Comparison of ENCODE assay signal across 28 mouse cellular contexts in the genomic region with DNA sequence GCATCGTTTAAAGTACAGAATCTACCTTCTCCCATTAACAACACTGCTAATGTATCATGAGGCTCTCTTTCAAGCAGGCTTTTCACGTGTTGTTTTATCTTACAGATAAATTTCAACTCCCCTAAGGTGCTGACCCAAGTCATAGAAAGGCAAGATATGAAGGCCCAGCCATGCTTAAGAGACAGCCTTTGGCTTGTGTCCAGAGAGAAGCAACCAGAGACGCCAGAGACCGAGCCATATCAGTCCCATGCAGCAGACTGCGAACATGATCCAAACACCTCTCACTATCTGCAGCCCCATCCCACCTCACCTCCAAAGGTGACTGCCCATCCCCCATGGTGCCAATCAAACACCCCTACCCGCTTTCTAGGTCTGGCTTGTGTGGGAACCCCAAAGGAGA.
DNase-seq lines count a peak whose midpoint lies in the region; ATAC-seq and TF ChIP-seq lines count a peak whose summit lies in the region.
"Had no signal": no experiment of that assay in that cellular context is flagged by ENCODE, and none has a peak within 500 bp of the region (broad histone marks: within the 10 kb centered on the region; RNA-seq: fewer than 3 reads in every experiment).

No protein-coding gene starts in this region.

- no peak for TF ChIP-seq EP300 in heart, adult 2 months (IDR thresholded peaks at IDR 0.05; ENCODE audit: insufficient read depth, low read depth, low read length)
- peak; percentile 69 for TF ChIP-seq EP300 in liver, postnatal 0 days (IDR thresholded peaks at IDR 0.05; ENCODE audit: low read depth)

- H3K27ac ChIP-seq in heart, embryonic 15.5 days: peak overlapping the region; percentile 31; the same call in 1 of the 2 replicates
- no peak overlapping the region for H3K27ac ChIP-seq in heart, adult 2 months
- H3K27ac ChIP-seq in liver, postnatal 0 days (ENCODE audit: low read depth): no peak overlapping the region
- H3K27ac ChIP-seq in forebrain, embryonic 10.5 days: no peak overlapping the region
- H3K27ac ChIP-seq: embryonic facial prominence, embryonic 15.5 days; forebrain, embryonic 15.5 days; hindbrain, embryonic 12.5 days; left cerebral cortex, adult 2 months; limb, embryonic 13.5 days; macrophage; midbrain, embryonic 10.5 days; midbrain, embryonic 15.5 days had no signal

- no peaks in the 10 kb centered on the region for H3K9me3 ChIP-seq in heart, embryonic 15.5 days (replicated peaks)
- H3K9me3 ChIP-seq in liver, postnatal 0 days (ENCODE audit: low read length): no peaks in the 10 kb centered on the region
- H3K9me3 ChIP-seq in forebrain, embryonic 10.5 days: no peaks in the 10 kb centered on the region
- H3K9me3 ChIP-seq: embryonic facial prominence, embryonic 15.5 days; forebrain, embryonic 15.5 days; hindbrain, embryonic 12.5 days; limb, embryonic 13.5 days; midbrain, embryonic 10.5 days; midbrain, embryonic 15.5 days had no signal

- WGBS in heart, embryonic 15.5 days: 45% methylated on average over 6 of the region's 6 CpGs
- 47% methylated on average over 6 of the region's 6 CpGs for WGBS in heart, adult 2 months
- WGBS in liver, postnatal 0 days (ENCODE audit: insufficient replicate concordance): 52% methylated on average over 6 of the region's 6 CpGs
- WGBS in forebrain, embryonic 10.5 days: 93% methylated on average over 6 of the region's 6 CpGs

- H3K4me1 ChIP-seq in heart, embryonic 15.5 days (replicated peaks): peaks cover 42% of the 10 kb centered on the region
- H3K4me1 ChIP-seq in heart, adult 2 months (ENCODE audit: control insufficient read depth, insufficient read depth, low read length): peaks cover 8% of the 10 kb centered on the region
- H3K4me1 ChIP-seq in liver, postnatal 0 days (ENCODE audit: insufficient read depth): peaks cover 5% of the 10 kb centered on the region; the same call in 1 of the 2 replicates
- H3K4me1 ChIP-seq in forebrain, embryonic 10.5 days: peaks cover 14% of the 10 kb centered on the region

- ATAC-seq in heart, embryonic 15.5 days (replicated peaks; ENCODE audit: insufficient number of reproducible peaks, insufficient read depth, low FRiP score, low read depth): no peak; the same call in 1 of the 2 replicates
- peak; percentile 74 for ATAC-seq in liver, postnatal 0 days
- ATAC-seq: activated CD4-positive, CD25-positive, alpha-beta regulatory T cell, adult 4 months; forebrain, embryonic 15.5 days; intestine, postnatal 0 days; midbrain, embryonic 15.5 days had no signal

- peaks cover 2% of the 10 kb centered on the region; the same call in 1 of the 2 replicates for H3K36me3 ChIP-seq in heart, embryonic 15.5 days
- no peaks in the 10 kb centered on the region; the same call in 1 of the 2 replicates for H3K36me3 ChIP-seq in heart, adult 2 months (ENCODE audit: control insufficient read depth, insufficient read depth, low read length)
- H3K36me3 ChIP-seq in liver, postnatal 0 days (replicated peaks; ENCODE audit: insufficient read depth, low read length): 0 out of 2 replicates have a peak, but pooled peaks cover 2% of the 10 kb centered on the region
- H3K36me3 ChIP-seq in forebrain, embryonic 10.5 days (replicated peaks): no peaks in the 10 kb centered on the region
- H3K36me3 ChIP-seq: hindbrain, embryonic 12.5 days; midbrain, embryonic 15.5 days had no signal

- H3K4me3 ChIP-seq in heart, embryonic 15.5 days: no peak overlapping the region
- no peak overlapping the region for H3K4me3 ChIP-seq in heart, adult 2 months
- no peak overlapping the region for H3K4me3 ChIP-seq in liver, postnatal 0 days (ENCODE audit: low read depth, low read length)
- H3K4me3 ChIP-seq in forebrain, embryonic 10.5 days: no peak overlapping the region
- H3K4me3 ChIP-seq: embryonic facial prominence, embryonic 15.5 days; forebrain, embryonic 15.5 days; hindbrain, embryonic 12.5 days; left cerebral cortex, adult 2 months; limb, embryonic 13.5 days; midbrain, embryonic 10.5 days; midbrain, embryonic 15.5 days had no signal

- intact Hi-C loops in heart, adult 2 months (cut with DNase I): no loop called here

- no peak for TF ChIP-seq CTCF in heart, adult 2 months (IDR thresholded peaks at IDR 0.05)
- no peak for TF ChIP-seq CTCF in liver, postnatal 0 days (IDR thresholded peaks at IDR 0.05; ENCODE audit: low read depth)

- no peak overlapping the region for H3K4me2 ChIP-seq in heart, embryonic 15.5 days
- no peak overlapping the region for H3K4me2 ChIP-seq in liver, postnatal 0 days (ENCODE audit: low read depth, low read length)
- H3K4me2 ChIP-seq: embryonic facial prominence, embryonic 15.5 days; forebrain, embryonic 15.5 days; hindbrain, embryonic 12.5 days; limb, embryonic 13.5 days; midbrain, embryonic 15.5 days had no signal

- TF ChIP-seq POLR2A in heart, adult 2 months (IDR thresholded peaks at IDR 0.05; ENCODE audit: insufficient read depth, low read depth, low read length): no peak

- H3K79me2 ChIP-seq in heart, adult 2 months (replicated peaks; ENCODE audit: control insufficient read depth, insufficient read depth, low read length): no peaks in the 10 kb centered on the region

- DNase-seq in heart, adult 2 months: no peak
- peak; percentile 32 for DNase-seq in spleen, adult 12 weeks (ENCODE audit: low spot score)
- no peak for DNase-seq in spleen, adult 18-20 months
- DNase-seq in liver, postnatal 0 days: no peak
- peak; percentile 61 to 76 for DNase-seq in spleen, postnatal 4 days (ENCODE audit: low spot score in 2 of 2)
- DNase-seq in T-cell, adult 2 months (ENCODE audit: low spot score): no peak
- no peak for DNase-seq in forebrain, embryonic 10.5 days (ENCODE audit: extremely low spot score, low spot score)
- DNase-seq: adrenal gland, adult 2 months; adrenal gland, postnatal 36 days; cerebellum, adult 2 months; cerebellum, postnatal 14 days; gastrocnemius, postnatal 36 days; heart, postnatal 36 days; kidney, postnatal 25 days; lung, adult 2 months; lung, postnatal 10 days; thymus, postnatal 25 days had no signal

- no peaks in the 10 kb centered on the region for H3K27me3 ChIP-seq in heart, embryonic 15.5 days
- no peaks in the 10 kb centered on the region for H3K27me3 ChIP-seq in heart, adult 2 months (ENCODE audit: control insufficient read depth, insufficient read depth, low read length)
- H3K27me3 ChIP-seq in liver, postnatal 0 days (ENCODE audit: insufficient read depth, low read length): no peaks in the 10 kb centered on the region
- no peaks in the 10 kb centered on the region for H3K27me3 ChIP-seq in forebrain, embryonic 10.5 days (ENCODE audit: poor library complexity, severe bottlenecking)
- H3K27me3 ChIP-seq: embryonic facial prominence, embryonic 15.5 days; forebrain, embryonic 15.5 days; hindbrain, embryonic 12.5 days; limb, embryonic 13.5 days; midbrain, embryonic 15.5 days had no signal

- H3K9ac ChIP-seq in heart, embryonic 15.5 days: no peak overlapping the region
- H3K9ac ChIP-seq in heart, adult 2 months (ENCODE audit: low read depth, low read length): no peak overlapping the region
- no peak overlapping the region for H3K9ac ChIP-seq in liver, postnatal 0 days (replicated peaks)
- H3K9ac ChIP-seq: embryonic facial prominence, embryonic 15.5 days; forebrain, embryonic 15.5 days; hindbrain, embryonic 12.5 days; limb, embryonic 13.5 days; midbrain, embryonic 15.5 days had no signal

Comparison
In these comparisons a context has a peak if more than half of its experiments do, and no peak if none do; other contexts are left out.
1. DNase-seq: peak in spleen, adult 12 weeks (single experiment) and spleen, postnatal 4 days (2 of 2); none in heart, adult 2 months (0 of 2), spleen, adult 18-20 months (0 of 2), liver, postnatal 0 days (single experiment), T-cell, adult 2 months (single experiment) and forebrain, embryonic 10.5 days (single experiment).